In the genomic region with DNA sequence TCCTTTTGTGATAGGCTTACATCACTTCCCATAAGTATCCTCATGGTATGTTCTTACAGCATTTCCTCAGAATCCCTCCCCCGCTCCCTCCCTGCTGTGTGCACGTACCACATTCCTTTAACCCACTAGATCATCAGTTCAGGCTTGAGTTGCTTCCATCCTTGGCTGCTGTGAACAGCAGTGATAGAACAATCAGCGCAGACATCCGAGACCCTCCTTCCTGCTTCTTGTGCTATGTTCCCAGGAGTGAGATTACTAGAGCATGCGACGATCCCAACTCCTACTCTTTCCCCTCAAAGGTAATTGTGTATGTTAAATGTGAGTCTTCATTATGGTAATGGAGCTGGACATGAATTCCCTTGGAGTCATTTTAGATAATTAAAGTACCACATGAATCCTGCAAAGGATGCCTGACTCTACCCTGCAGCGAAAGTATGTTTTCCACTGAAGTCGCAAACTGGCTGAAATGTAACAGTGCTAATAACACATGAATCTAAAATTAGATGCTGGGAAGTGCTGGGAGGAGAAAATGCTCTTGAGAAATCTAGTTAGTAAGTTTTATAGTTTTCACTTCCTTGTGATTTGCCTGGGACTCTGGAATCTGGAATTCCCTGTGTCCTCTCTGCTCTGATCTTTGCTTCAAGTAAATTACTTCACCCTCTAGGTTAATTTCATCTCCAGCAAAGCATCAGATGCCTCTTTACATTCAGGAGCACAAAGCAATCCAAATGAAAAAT, we compare ENCODE assay signal across 10 mouse cellular contexts. TPM values are rescaled to one million over a fixed set of nuclear protein-coding genes. Genes with fewer than 3 reads are reported as not detected.
DNase-seq lines count a peak whose midpoint lies in the region; ATAC-seq and TF ChIP-seq lines count a peak whose summit lies in the region.
"Had no signal": no experiment of that assay in that cellular context is flagged by ENCODE, and none has a peak within 500 bp of the region (broad histone marks: within the 10 kb centered on the region; RNA-seq: fewer than 3 reads in every experiment).

No protein-coding gene starts in this region.

- no peak for DNase-seq in kidney, adult 2 months
- DNase-seq in NIH3T3 (ENCODE audit: low read depth) = peak; percentile 46
- DNase-seq in urinary bladder, postnatal 10 days (ENCODE audit: low spot score) = no peak
- no peak for DNase-seq in spleen, postnatal 36 days (ENCODE audit: low spot score in 2 of 2)
- no peak for DNase-seq in urinary bladder, postnatal 36 days (ENCODE audit: low spot score in 2 of 2)
- DNase-seq: adrenal gland, postnatal 36 days had no signal

- peak overlapping the region; percentile 67 for H3K27ac ChIP-seq in kidney, embryonic 14.5 days (ENCODE audit: low read depth, low read length)
- H3K27ac ChIP-seq in kidney, adult 2 months (ENCODE audit: insufficient read depth, low read depth, low read length) = no peak overlapping the region
- no peak overlapping the region for H3K27ac ChIP-seq in embryonic facial prominence, embryonic 12.5 days

- H3K4me1 ChIP-seq in kidney, embryonic 14.5 days (ENCODE audit: control insufficient read depth, insufficient read depth, low read length) = peaks cover 5% of the 10 kb centered on the region; the same call in 1 of the 2 replicates
- H3K4me1 ChIP-seq in kidney, adult 2 months (ENCODE audit: control insufficient read depth, insufficient read depth, low read length) = no peaks in the 10 kb centered on the region
- H3K4me1 ChIP-seq in embryonic facial prominence, embryonic 12.5 days = 0 out of 2 replicates have a peak, but pooled peaks cover 3% of the 10 kb centered on the region

- H3K9me3 ChIP-seq in kidney, embryonic 14.5 days (ENCODE audit: control insufficient read depth, low read length) = no peaks in the 10 kb centered on the region
- no peaks in the 10 kb centered on the region for H3K9me3 ChIP-seq in embryonic facial prominence, embryonic 12.5 days

- 25% methylated on average over 8 of the region's 8 CpGs for WGBS in kidney, embryonic 14.5 days
- WGBS in kidney, adult 2 months = 19% methylated on average over 8 of the region's 8 CpGs
- WGBS in embryonic facial prominence, embryonic 12.5 days = 27% methylated on average over 8 of the region's 8 CpGs

- no peaks in the 10 kb centered on the region for H3K27me3 ChIP-seq in kidney, embryonic 14.5 days (ENCODE audit: control insufficient read depth, insufficient read depth, low read length)
- no peaks in the 10 kb centered on the region for H3K27me3 ChIP-seq in kidney, adult 2 months (replicated peaks; ENCODE audit: control insufficient read depth, insufficient read depth, low read length)
- no peaks in the 10 kb centered on the region for H3K27me3 ChIP-seq in embryonic facial prominence, embryonic 12.5 days

- no peaks in the 10 kb centered on the region for H3K36me3 ChIP-seq in kidney, embryonic 14.5 days (ENCODE audit: control insufficient read depth, insufficient read depth, low read length)
- H3K36me3 ChIP-seq in kidney, adult 2 months (ENCODE audit: control insufficient read depth, insufficient read depth, low read length) = no peaks in the 10 kb centered on the region
- no peaks in the 10 kb centered on the region for H3K36me3 ChIP-seq in embryonic facial prominence, embryonic 12.5 days

- peak; percentile 95 for ATAC-seq in kidney, embryonic 14.5 days (ENCODE audit: low FRiP score, low TSS enrichment)
- ATAC-seq in embryonic facial prominence, embryonic 12.5 days (ENCODE audit: insufficient number of reproducible peaks, insufficient read depth, low FRiP score, low TSS enrichment) = peak; percentile 73
- ATAC-seq in megakaryocyte progenitor cell, adult 5-6 weeks (replicated peaks; ENCODE audit: poor library complexity) = peak; percentile 45; the same call in 1 of the 2 replicates
- ATAC-seq: inflammation-experienced regulatory T-cells, adult 6 months had no signal

- TF ChIP-seq POLR2A in kidney, adult 2 months (IDR thresholded peaks at IDR 0.05; ENCODE audit: low read depth, low read length) = no peak

- H3K4me3 ChIP-seq in kidney, embryonic 14.5 days (ENCODE audit: low read length) = no peak overlapping the region
- H3K4me3 ChIP-seq in kidney, adult 2 months (ENCODE audit: insufficient read depth, low read depth, low read length) = no peak overlapping the region
- H3K4me3 ChIP-seq in embryonic facial prominence, embryonic 12.5 days = no peak overlapping the region

- no peak for TF ChIP-seq CTCF in kidney, adult 2 months (conservative IDR thresholded peaks at IDR 0.05; ENCODE audit: insufficient read depth, insufficient read length, low read depth, low read length)

- H3K9ac ChIP-seq in kidney, embryonic 14.5 days (ENCODE audit: low read depth, low read length) = no peak overlapping the region
- no peak overlapping the region for H3K9ac ChIP-seq in embryonic facial prominence, embryonic 12.5 days

- H3K4me2 ChIP-seq in kidney, embryonic 14.5 days (replicated peaks; ENCODE audit: low read depth, low read length) = no peak overlapping the region
- H3K4me2 ChIP-seq in embryonic facial prominence, embryonic 12.5 days (replicated peaks) = no peak overlapping the region

RNA-seq across cellular contexts. Expression of gene Lyst, which starts 13.6 kb away (rescaled TPM):
- polyA plus RNA-seq in kidney, embryonic 14.5 days (2014; fragmentation: Nextera tagmentation; extraction: Ambion mirVana) = 4.1 and 6.8 TPM in 2 replicates
- 2.2 and 2.4 TPM in 2 replicates for polyA plus RNA-seq in kidney, adult 2 months (2012; rRNA removed)
- 4.0 and 4.2 TPM in 2 replicates for polyA plus RNA-seq in embryonic facial prominence, embryonic 12.5 days (2016; fragmentation: Nextera tagmentation; extraction: Ambion mirVana)
- total RNA-seq in megakaryocyte progenitor cell, adult 5-6 weeks (2015) = 55.4 and 68.7 TPM in 2 replicates
- total RNA-seq in megakaryocyte progenitor cell, adult 5-6 weeks (2017) = 48.7 and 55.6 TPM in 2 replicates

Comparison
In these comparisons a context has a peak if more than half of its experiments do, and no peak if none do; other contexts are left out.
1. ATAC-seq: peak in every context shown above with its lines; median percentile 95 in kidney, embryonic 14.5 days; 73 in embryonic facial prominence, embryonic 12.5 days; 45 in megakaryocyte progenitor cell, adult 5-6 weeks.